Mouse (Mus musculus) neural tube, embryonic 15.5 days (tissue): Measurements from ENCODE around the gene Eri3. TPM values are rescaled to one million over a fixed set of nuclear protein-coding genes. Genes with fewer than 3 reads are reported as not detected.

ENCODE experiments used
- ATAC-seq: fragments of 200-750 bp; cut with Nextera tagmentation; 2 replicates; pipeline ENCODE4 v1.8.0; 2017; ENCODE audit warnings: mild to moderate bottlenecking, moderate TSS enrichment, moderate library complexity; ENCODE audit not compliant: low FRiP score
- H3K27ac ChIP-seq: fragments of 300-500 bp; sonication (generic); replicated peaks from 2 replicates; pipeline ENCODE4 v1.5.1; 2015; ENCODE audit warnings: mild to moderate bottlenecking, inconsistent platforms
- H3K27me3 ChIP-seq: fragments of 300-500 bp; sonication (generic); replicated peaks from 2 replicates; pipeline ENCODE4 v1.6.1; 2015; ENCODE audit warnings: inconsistent platforms
- H3K36me3 ChIP-seq: fragments of 300-500 bp; sonication (generic); 2 replicates; pipeline ENCODE4 v1.6.1; 2015; ENCODE audit warnings: inconsistent platforms
- H3K4me1 ChIP-seq: fragments of 300-500 bp; sonication (generic); 2 replicates; pipeline ENCODE4 v1.6.1; 2015; ENCODE audit warnings: inconsistent platforms
- H3K4me2 ChIP-seq: fragments of 300-500 bp; sonication (generic); 2 replicates; pipeline ENCODE4 v1.6.1; 2015; ENCODE audit warnings: inconsistent platforms, mild to moderate bottlenecking, moderate library complexity
- H3K4me3 ChIP-seq: fragments of 300-500 bp; sonication (generic); replicated peaks from 2 replicates; pipeline ENCODE4 v1.5.1; 2015; ENCODE audit warnings: mild to moderate bottlenecking, inconsistent platforms
- H3K9ac ChIP-seq: fragments of 300-500 bp; sonication (generic); replicated peaks from 2 replicates; pipeline ENCODE4 v1.6.1; 2015; ENCODE audit warnings: mild to moderate bottlenecking, inconsistent platforms
- H3K9me3 ChIP-seq: fragments of 300-500 bp; sonication (generic); replicated peaks from 2 replicates; pipeline ENCODE4 v1.6.1; 2016; ENCODE audit warnings: inconsistent platforms
- WGBS: fragments of 180-500 bp; shearing (Covaris S2); methylation state at CpG from one replicate; pipeline ENCODE4 v1.1.7; 2015; ENCODE audit warnings: mixed read lengths; 5-methylcytosine and 5-hydroxymethylcytosine counted together
- polyA plus RNA-seq: library from polyadenylated mRNA; unstranded; fragments of >200 nt; fragmentation: Nextera tagmentation; extraction: Ambion mirVana; gene quantifications from 2 replicates; pipeline ENCODE4 v1.2.1, GENCODE M21; 2015

The Eri3 gene
- polyA plus RNA-seq, 1 experiment from 2014 or later: 244 TPM

- peaks cover 22% of the 10 kb centered on the region for H3K4me1 ChIP-seq
- no peak overlapping the region for H3K9ac ChIP-seq
- H3K4me2 ChIP-seq: no peak overlapping the region
- peaks cover 28% of the 10 kb centered on the region for H3K36me3 ChIP-seq
- no peaks in the 10 kb centered on the region for H3K27me3 ChIP-seq
- WGBS: 88% methylated on average over 2 of the region's 2 CpGs
- H3K9me3 ChIP-seq: no peaks in the 10 kb centered on the region
- ATAC-seq: no peak
- H3K27ac ChIP-seq: no peak overlapping the region
- H3K4me3 ChIP-seq: no peak overlapping the region
Observed at GRCm38 (mm10) chr4:117585995-117586394, 35.8 kb downstream of the Eri3 start.

- Histone ChIP-seq H3K9ac (no peak overlapping the region; the same call in 1 of the 2 replicates), H3K4me1 (peaks cover 22% of the 10 kb centered on the region)
- ATAC-seq: no peak
Observed at GRCm38 (mm10) chr4:117587447-117587846, 37.3 kb downstream of the Eri3 start.

DNA sequence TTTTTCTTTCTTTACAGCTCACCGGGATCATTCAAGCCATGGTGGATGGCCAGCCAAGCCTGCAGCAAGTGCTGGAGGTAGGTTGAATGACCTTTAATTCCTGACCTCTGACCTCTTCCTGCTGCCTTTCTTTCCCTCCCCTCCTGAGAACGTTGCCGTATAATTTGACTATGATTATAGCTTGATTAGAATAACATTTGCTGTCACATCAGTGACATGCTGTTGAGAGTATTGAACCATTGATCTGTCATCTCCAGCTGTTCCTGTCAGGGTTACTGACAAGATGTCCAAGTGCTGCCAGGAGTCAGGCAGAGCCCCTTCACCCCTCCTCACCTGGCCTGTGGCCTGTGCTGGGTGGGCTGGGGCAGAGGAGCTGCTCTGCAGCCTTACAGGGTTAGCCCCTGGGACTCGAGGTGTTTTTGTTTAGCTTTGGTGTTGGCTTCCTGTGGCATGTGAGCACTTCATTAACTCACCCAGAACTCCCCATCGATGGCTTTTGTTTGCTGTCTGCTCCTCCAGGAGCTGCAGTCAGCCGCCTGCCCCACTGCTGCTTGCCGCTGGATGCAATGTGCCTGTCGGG lies 39.0 kb downstream of the Eri3 start:
- Histone ChIP-seq H3K4me1 (peaks cover 22% of the 10 kb centered on the region), H3K27ac (0 out of 2 replicates have a peak overlapping the region, but pooled peaks have one; percentile 13), H3K4me3 (no peak overlapping the region), H3K4me2 (no peak overlapping the region), H3K9ac (peak overlapping the region; percentile 30; the same call in 1 of the 2 replicates), H3K36me3 (peaks cover 28% of the 10 kb centered on the region), H3K9me3 (no peaks in the 10 kb centered on the region), H3K27me3 (no peaks in the 10 kb centered on the region)
- ATAC-seq: no peak
- 27% methylated on average over 8 of the region's 8 CpGs for WGBS

More at GRCm38 (mm10) chr4:117587447-117587846, 37.3 kb downstream of the Eri3 start:
- Histone ChIP-seq H3K27me3 (no peaks in the 10 kb centered on the region), H3K27ac (no peak overlapping the region), H3K36me3 (peaks cover 34% of the 10 kb centered on the region), H3K4me3 (no peak overlapping the region), H3K9me3 (no peaks in the 10 kb centered on the region), H3K4me2 (no peak overlapping the region)
- WGBS: 31% methylated on average over 4 of the region's 4 CpGs

GRCm38 (mm10) chr4:117590781-117591180 lies 40.6 kb downstream of the Eri3 start:
- H3K4me3 ChIP-seq: no peak overlapping the region
- no peak overlapping the region for H3K9ac ChIP-seq
- H3K27ac ChIP-seq: no peak overlapping the region
- H3K4me2 ChIP-seq: no peak overlapping the region
- H3K36me3 ChIP-seq: peaks cover 27% of the 10 kb centered on the region
- H3K9me3 ChIP-seq: no peaks in the 10 kb centered on the region
- H3K4me1 ChIP-seq: peaks cover 22% of the 10 kb centered on the region
- no peak for ATAC-seq
- no peaks in the 10 kb centered on the region for H3K27me3 ChIP-seq
- 91% methylated on average over 2 of the region's 2 CpGs for WGBS

DNA sequence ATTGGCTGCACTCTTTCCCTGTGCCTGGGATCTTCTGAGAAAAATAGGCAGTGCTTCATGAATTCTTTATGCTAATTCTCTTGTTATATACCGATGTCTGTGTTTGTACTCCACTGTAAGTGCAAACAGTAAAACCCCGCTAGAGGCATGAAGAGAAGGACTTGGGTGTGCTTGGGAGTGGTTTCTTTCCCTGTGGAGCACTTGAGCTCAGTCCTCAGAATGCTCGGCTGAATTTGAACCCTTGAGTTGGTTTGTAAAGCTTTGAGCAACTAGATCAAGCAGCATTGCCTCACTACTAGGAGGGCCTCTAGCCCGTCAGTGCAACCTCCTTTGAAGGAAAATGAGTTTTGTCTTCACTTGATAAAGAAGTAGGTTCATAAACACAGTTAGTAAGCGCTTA lies 42.0 kb downstream of the Eri3 start:
- Histone ChIP-seq H3K4me3 (no peak overlapping the region), H3K27me3 (no peaks in the 10 kb centered on the region), H3K36me3 (peaks cover 27% of the 10 kb centered on the region), H3K4me2 (no peak overlapping the region), H3K27ac (no peak overlapping the region), H3K9ac (no peak overlapping the region), H3K9me3 (no peaks in the 10 kb centered on the region), H3K4me1 (peaks cover 21% of the 10 kb centered on the region)
- WGBS: 88% methylated on average over 5 of the region's 5 CpGs
- no peak for ATAC-seq

GRCm38 (mm10) chr4:117595293-117595692 lies 45.1 kb downstream of the Eri3 start:
- Histone ChIP-seq H3K27me3 (no peaks in the 10 kb centered on the region), H3K9ac (no peak overlapping the region), H3K9me3 (no peaks in the 10 kb centered on the region), H3K27ac (no peak overlapping the region), H3K4me2 (no peak overlapping the region), H3K4me1 (peaks cover 5% of the 10 kb centered on the region; the same call in 1 of the 2 replicates), H3K36me3 (peaks cover 41% of the 10 kb centered on the region), H3K4me3 (no peak overlapping the region)
- 69% methylated on average over 10 of the region's 10 CpGs for whole genome bisulfite sequencing
- no peak for ATAC-seq

DNA sequence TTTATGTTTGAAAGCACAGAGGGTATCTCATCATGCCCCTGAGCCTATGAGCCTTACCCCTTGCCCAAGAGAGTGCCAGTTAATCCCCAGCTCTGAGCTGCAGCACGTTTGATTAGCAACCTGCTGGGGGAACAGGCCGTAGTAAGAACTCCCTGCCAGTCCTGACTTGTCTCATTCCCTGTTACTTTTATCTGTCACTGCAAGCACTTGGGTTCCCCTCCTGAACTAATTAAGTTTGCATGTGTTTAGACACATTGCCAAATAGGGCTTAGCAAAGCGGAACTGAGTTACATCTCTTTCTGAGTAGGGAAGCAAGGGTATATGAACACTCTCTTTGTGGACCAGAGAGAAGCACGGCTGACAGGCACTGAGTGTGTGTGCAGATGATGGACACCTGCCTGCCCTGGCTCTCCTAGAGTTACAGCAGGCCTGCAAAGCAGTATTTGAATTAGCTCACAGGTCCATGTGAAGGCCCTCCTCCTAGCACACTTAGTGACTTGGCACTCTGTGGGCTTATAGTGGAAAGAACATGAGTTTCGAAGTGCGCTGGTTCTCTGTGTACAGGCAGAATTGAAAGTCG lies 49.9 kb downstream of the Eri3 start:
- Histone ChIP-seq H3K4me1 (peaks cover 28% of the 10 kb centered on the region), H3K9me3 (no peaks in the 10 kb centered on the region), H3K36me3 (peaks cover 14% of the 10 kb centered on the region), H3K27ac (no peak overlapping the region), H3K4me2 (no peak overlapping the region), H3K27me3 (no peaks in the 10 kb centered on the region), H3K9ac (no peak overlapping the region), H3K4me3 (no peak overlapping the region)
- ATAC-seq: no peak; the same call in 1 of the 2 replicates
- WGBS: 63% methylated on average over 7 of the region's 7 CpGs

GRCm38 (mm10) chr4:117601338-117601776 lies 51.2 kb downstream of the Eri3 start:
- no peak overlapping the region for H3K4me3 ChIP-seq
- no peak overlapping the region for H3K4me2 ChIP-seq
- H3K9ac ChIP-seq: no peak overlapping the region
- H3K27me3 ChIP-seq: no peaks in the 10 kb centered on the region
- peaks cover 41% of the 10 kb centered on the region for H3K4me1 ChIP-seq
- H3K36me3 ChIP-seq: peaks cover 14% of the 10 kb centered on the region
- H3K27ac ChIP-seq: no peak overlapping the region
- ATAC-seq: peak; percentile 54; the same call in 1 of the 2 replicates
- 8% methylated on average over 5 of the region's 5 CpGs for WGBS
- no peaks in the 10 kb centered on the region for H3K9me3 ChIP-seq

GRCm38 (mm10) chr4:117605099-117605953 lies 55.2 kb downstream of the Eri3 start:
- H3K27me3 ChIP-seq: no peaks in the 10 kb centered on the region
- no peak overlapping the region for H3K4me2 ChIP-seq
- no peaks in the 10 kb centered on the region for H3K36me3 ChIP-seq
- H3K4me1 ChIP-seq: peaks cover 52% of the 10 kb centered on the region
- H3K27ac ChIP-seq: peak overlapping the region; percentile 65
- ATAC-seq: no peak
- WGBS: 18% methylated on average over 16 of the region's 16 CpGs
- H3K4me3 ChIP-seq: no peak overlapping the region
- H3K9me3 ChIP-seq: no peaks in the 10 kb centered on the region
- 0 out of 2 replicates have a peak overlapping the region, but pooled peaks have one; percentile 6 for H3K9ac ChIP-seq

DNA sequence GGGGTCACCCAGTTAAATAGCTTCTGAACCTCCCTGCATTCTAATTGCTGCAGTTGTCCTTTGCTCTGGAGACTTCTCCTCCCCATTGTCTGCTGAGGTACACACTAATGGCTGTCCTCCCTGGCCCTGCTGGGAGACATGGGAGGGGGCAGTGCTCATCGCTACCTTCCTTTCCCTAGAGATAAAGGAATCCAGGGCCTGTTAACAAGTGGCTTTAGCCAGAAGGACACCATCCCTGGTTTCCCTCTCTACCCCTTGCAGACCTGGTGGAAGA lies 55.7 kb downstream of the Eri3 start:
- no peak overlapping the region for H3K4me3 ChIP-seq
- no peaks in the 10 kb centered on the region for H3K36me3 ChIP-seq
- 32% methylated on average over 1 of the region's 1 CpGs for WGBS
- peaks cover 48% of the 10 kb centered on the region for H3K4me1 ChIP-seq
- no peak overlapping the region for H3K4me2 ChIP-seq
- H3K27ac ChIP-seq: no peak overlapping the region
- no peaks in the 10 kb centered on the region for H3K9me3 ChIP-seq
- H3K9ac ChIP-seq: no peak overlapping the region
- ATAC-seq: no peak
- no peaks in the 10 kb centered on the region for H3K27me3 ChIP-seq

- 0 out of 2 replicates have a peak, but pooled peaks cover under 1% of the 10 kb centered on the region for H3K36me3 ChIP-seq
- peaks cover 37% of the 10 kb centered on the region for H3K4me1 ChIP-seq
- WGBS: 83% methylated on average over 5 of the region's 5 CpGs
- no peak overlapping the region for H3K27ac ChIP-seq
- no peak for ATAC-seq
- H3K9ac ChIP-seq: no peak overlapping the region
- H3K9me3 ChIP-seq: no peaks in the 10 kb centered on the region
- H3K4me2 ChIP-seq: no peak overlapping the region
- H3K4me3 ChIP-seq: no peak overlapping the region
- H3K27me3 ChIP-seq: no peaks in the 10 kb centered on the region
Observed at GRCm38 (mm10) chr4:117606831-117607610, 56.9 kb downstream of the Eri3 start.
